In genomic region chr10:128945675-128946074, GRCm38 (mm10) we compare ENCODE assay signal across 8 mouse cellular contexts. TPM values are rescaled to one million over a fixed set of nuclear protein-coding genes. Genes with fewer than 3 reads are reported as not detected.
A peak's percentile ranks its signal among the peaks of the same experiment; 100 is the strongest.
DNase-seq lines count a peak whose midpoint lies in the region; ATAC-seq and TF ChIP-seq lines count a peak whose summit lies in the region.
"Had no signal": no experiment of that assay in that cellular context is flagged by ENCODE, and none has a peak within 500 bp of the region (broad histone marks: within the 10 kb centered on the region; RNA-seq: fewer than 3 reads in every experiment).

No protein-coding gene starts in this region.

- H3K4me3 ChIP-seq in midbrain, embryonic 14.5 days (replicated peaks; ENCODE audit: low read depth, low read length), result no peak overlapping the region
- no peak overlapping the region for H3K4me3 ChIP-seq in midbrain, embryonic 13.5 days (replicated peaks)
- no peak overlapping the region for H3K4me3 ChIP-seq in embryonic facial prominence, embryonic 15.5 days (replicated peaks)
- H3K4me3 ChIP-seq in liver, embryonic 14.5 days (ENCODE audit: insufficient read depth in 1 of 2, low read depth in 2 of 2, low read length in 2 of 2), result no peak overlapping the region
- H3K4me3 ChIP-seq: heart, embryonic 13.5 days had no signal

- no peaks in the 10 kb centered on the region for H3K4me1 ChIP-seq in midbrain, embryonic 14.5 days (ENCODE audit: control insufficient read depth, insufficient read depth, low read length)
- H3K4me1 ChIP-seq in midbrain, embryonic 13.5 days (replicated peaks), result no peaks in the 10 kb centered on the region
- no peaks in the 10 kb centered on the region for H3K4me1 ChIP-seq in embryonic facial prominence, embryonic 15.5 days
- H3K4me1 ChIP-seq in liver, embryonic 14.5 days (replicated peaks; ENCODE audit: control insufficient read depth in 2 of 2, insufficient read depth in 2 of 2, low read length in 1 of 2), result no peaks in the 10 kb centered on the region
- H3K4me1 ChIP-seq: heart, embryonic 13.5 days had no signal

- ATAC-seq in midbrain, embryonic 14.5 days (ENCODE audit: low FRiP score, low TSS enrichment), result no peak
- no peak for ATAC-seq in midbrain, embryonic 13.5 days
- peak; percentile 6; the same call in 1 of the 2 replicates for ATAC-seq in embryonic facial prominence, embryonic 15.5 days (ENCODE audit: insufficient number of reproducible peaks, low FRiP score, low TSS enrichment, low read depth)
- ATAC-seq in liver, embryonic 14.5 days (ENCODE audit: insufficient read depth), result no peak

- no peak for TF ChIP-seq EP300 in liver, embryonic 14.5 days (IDR thresholded peaks at IDR 0.05; ENCODE audit: low read depth)

- H3K27me3 ChIP-seq in midbrain, embryonic 14.5 days (ENCODE audit: control insufficient read depth, insufficient read depth, low read length), result no peaks in the 10 kb centered on the region
- H3K27me3 ChIP-seq in midbrain, embryonic 13.5 days, result no peaks in the 10 kb centered on the region
- no peaks in the 10 kb centered on the region for H3K27me3 ChIP-seq in embryonic facial prominence, embryonic 15.5 days
- no peaks in the 10 kb centered on the region; the same call in 1 of the 2 replicates for H3K27me3 ChIP-seq in liver, embryonic 14.5 days (ENCODE audit: control insufficient read depth, insufficient read depth, low read length)

- H3K9me3 ChIP-seq in midbrain, embryonic 14.5 days (ENCODE audit: control insufficient read depth, low read length), result no peaks in the 10 kb centered on the region
- H3K9me3 ChIP-seq in midbrain, embryonic 13.5 days, result no peaks in the 10 kb centered on the region
- no peaks in the 10 kb centered on the region for H3K9me3 ChIP-seq in embryonic facial prominence, embryonic 15.5 days (replicated peaks)
- no peaks in the 10 kb centered on the region for H3K9me3 ChIP-seq in liver, embryonic 14.5 days (ENCODE audit: control insufficient read depth, low read length)
- H3K9me3 ChIP-seq: heart, embryonic 13.5 days had no signal

- peak; percentile 74 for TF ChIP-seq CTCF in liver, embryonic 14.5 days (IDR thresholded peaks at IDR 0.05; ENCODE audit: low read depth)

- no peak overlapping the region for H3K9ac ChIP-seq in midbrain, embryonic 14.5 days (replicated peaks; ENCODE audit: low read length)
- no peak overlapping the region for H3K9ac ChIP-seq in midbrain, embryonic 13.5 days (replicated peaks)
- H3K9ac ChIP-seq in embryonic facial prominence, embryonic 15.5 days, result no peak overlapping the region
- H3K9ac ChIP-seq in liver, embryonic 14.5 days (replicated peaks), result no peak overlapping the region
- H3K9ac ChIP-seq: heart, embryonic 13.5 days had no signal

- peak; percentile 15 for DNase-seq in midbrain, embryonic 14.5 days
- DNase-seq in adrenal gland, adult 2 months, result peak; percentile 36
- no peak for DNase-seq in liver, embryonic 14.5 days (ENCODE audit: low read depth in 3 of 3, low spot score in 3 of 3)
- no peak for DNase-seq in urinary bladder, postnatal 36 days (ENCODE audit: low spot score in 2 of 2)
- no peak for DNase-seq in right cerebral cortex, postnatal 4 days

- WGBS in midbrain, embryonic 14.5 days, result 22% methylated on average over 3 of the region's 3 CpGs
- WGBS in midbrain, embryonic 13.5 days, result 15% methylated on average over 3 of the region's 3 CpGs
- 24% methylated on average over 3 of the region's 3 CpGs for WGBS in embryonic facial prominence, embryonic 15.5 days
- 18% methylated on average over 3 of the region's 3 CpGs for WGBS in liver, embryonic 14.5 days (ENCODE audit: insufficient replicate concordance)

- no peak overlapping the region for H3K27ac ChIP-seq in midbrain, embryonic 14.5 days (replicated peaks; ENCODE audit: low read depth, low read length)
- no peak overlapping the region for H3K27ac ChIP-seq in midbrain, embryonic 13.5 days
- no peak overlapping the region for H3K27ac ChIP-seq in embryonic facial prominence, embryonic 15.5 days (replicated peaks)
- no peak overlapping the region for H3K27ac ChIP-seq in liver, embryonic 14.5 days
- H3K27ac ChIP-seq: heart, embryonic 13.5 days had no signal

- H3K4me2 ChIP-seq in midbrain, embryonic 14.5 days (ENCODE audit: low read length), result no peak overlapping the region
- H3K4me2 ChIP-seq in midbrain, embryonic 13.5 days (replicated peaks), result no peak overlapping the region
- H3K4me2 ChIP-seq in embryonic facial prominence, embryonic 15.5 days (replicated peaks), result no peak overlapping the region
- H3K4me2 ChIP-seq in liver, embryonic 14.5 days (ENCODE audit: low read depth), result no peak overlapping the region
- H3K4me2 ChIP-seq: heart, embryonic 13.5 days had no signal

- H3K36me3 ChIP-seq in midbrain, embryonic 14.5 days (ENCODE audit: control insufficient read depth, insufficient read depth, low read length), result no peaks in the 10 kb centered on the region
- H3K36me3 ChIP-seq in midbrain, embryonic 13.5 days, result no peaks in the 10 kb centered on the region
- no peaks in the 10 kb centered on the region for H3K36me3 ChIP-seq in embryonic facial prominence, embryonic 15.5 days
- H3K36me3 ChIP-seq in liver, embryonic 14.5 days (replicated peaks; ENCODE audit: control insufficient read depth, insufficient read depth, low read depth), result no peaks in the 10 kb centered on the region
- H3K36me3 ChIP-seq: heart, embryonic 13.5 days had no signal

RNA-seq across cellular contexts. Expression of gene Itga7, which starts 12.1 kb away (rescaled TPM):
- 3.4 and 4.9 TPM in 2 replicates for polyA plus RNA-seq in midbrain, embryonic 14.5 days (2014; fragmentation: Nextera tagmentation; extraction: Ambion mirVana)
- polyA plus RNA-seq in midbrain, embryonic 13.5 days (2015; fragmentation: Nextera tagmentation; extraction: Ambion mirVana), result 1.7 and 2.5 TPM in 2 replicates
- 10 to 100 TPM in 1 of 2 experiments, 1 to 10 TPM in 1; 8.4 to 25.6 TPM for total RNA-seq in adrenal gland, adult 2 months (2021)
- 19.6 and 32.5 TPM in 2 replicates for polyA plus RNA-seq in adrenal gland, adult 2 months (2012; rRNA removed)
- polyA plus RNA-seq in embryonic facial prominence, embryonic 15.5 days (2015; fragmentation: Nextera tagmentation; extraction: Ambion mirVana), result 14.3 and 16.5 TPM in 2 replicates
- polyA plus RNA-seq in liver, embryonic 14.5 days (2012; rRNA removed), result 0.09 and 0.19 TPM in 2 replicates
- 0.04 and 0.15 TPM in 2 replicates for polyA plus RNA-seq in liver, embryonic 14.5 days (2014; fragmentation: Nextera tagmentation; extraction: Ambion mirVana)

RNA-seq across cellular contexts. Expression of gene Mettl7b, which starts 15.1 kb away (rescaled TPM):
- polyA plus RNA-seq in midbrain, embryonic 14.5 days (2014; fragmentation: Nextera tagmentation; extraction: Ambion mirVana), result not detected in 2 replicates
- not detected in 2 replicates for polyA plus RNA-seq in midbrain, embryonic 13.5 days (2015; fragmentation: Nextera tagmentation; extraction: Ambion mirVana)
- total RNA-seq in adrenal gland, adult 2 months (2021), result 1 to 10 TPM in 1 of 2 experiments, under 1 TPM in 1; 0.79 to 3.5 TPM
- polyA plus RNA-seq in adrenal gland, adult 2 months (2012; rRNA removed), result 0.52 and 0.97 TPM in 2 replicates
- polyA plus RNA-seq in embryonic facial prominence, embryonic 15.5 days (2015; fragmentation: Nextera tagmentation; extraction: Ambion mirVana), result 0.26 and 0.31 TPM in 2 replicates
- not detected in 2 replicates for polyA plus RNA-seq in liver, embryonic 14.5 days (2012; rRNA removed)
- polyA plus RNA-seq in liver, embryonic 14.5 days (2014; fragmentation: Nextera tagmentation; extraction: Ambion mirVana), result not detected in 2 replicates
- polyA plus RNA-seq: heart, embryonic 13.5 days had no signal

RNA-seq across cellular contexts. Expression of gene Bloc1s1, which starts 21.8 kb away (rescaled TPM):
- 249 and 282 TPM in 2 replicates for polyA plus RNA-seq in midbrain, embryonic 14.5 days (2014; fragmentation: Nextera tagmentation; extraction: Ambion mirVana)
- polyA plus RNA-seq in midbrain, embryonic 13.5 days (2015; fragmentation: Nextera tagmentation; extraction: Ambion mirVana), result 266 and 289 TPM in 2 replicates
- 100 to 1,000 TPM; 174 to 223 TPM for total RNA-seq in adrenal gland, adult 2 months (2021)
- 99.2 and 115 TPM in 2 replicates for polyA plus RNA-seq in adrenal gland, adult 2 months (2012; rRNA removed)
- 224 and 226 TPM in 2 replicates for polyA plus RNA-seq in embryonic facial prominence, embryonic 15.5 days (2015; fragmentation: Nextera tagmentation; extraction: Ambion mirVana)
- polyA plus RNA-seq in liver, embryonic 14.5 days (2012; rRNA removed), result 67.2 and 95.9 TPM in 2 replicates
- polyA plus RNA-seq in liver, embryonic 14.5 days (2014; fragmentation: Nextera tagmentation; extraction: Ambion mirVana), result 99.2 and 99.8 TPM in 2 replicates

RNA-seq across cellular contexts. Expression of gene Rdh5, which starts 23.0 kb away (rescaled TPM):
- polyA plus RNA-seq in midbrain, embryonic 14.5 days (2014; fragmentation: Nextera tagmentation; extraction: Ambion mirVana), result 11.6 and 15.2 TPM in 2 replicates
- 14.8 and 20.9 TPM in 2 replicates for polyA plus RNA-seq in midbrain, embryonic 13.5 days (2015; fragmentation: Nextera tagmentation; extraction: Ambion mirVana)
- 10 to 100 TPM; 11.2 to 15.9 TPM for total RNA-seq in adrenal gland, adult 2 months (2021)
- polyA plus RNA-seq in adrenal gland, adult 2 months (2012; rRNA removed), result 24.3 and 29.3 TPM in 2 replicates
- polyA plus RNA-seq in embryonic facial prominence, embryonic 15.5 days (2015; fragmentation: Nextera tagmentation; extraction: Ambion mirVana), result 19.6 and 21.3 TPM in 2 replicates
- polyA plus RNA-seq in liver, embryonic 14.5 days (2012; rRNA removed), result 12.1 and 12.3 TPM in 2 replicates
- polyA plus RNA-seq in liver, embryonic 14.5 days (2014; fragmentation: Nextera tagmentation; extraction: Ambion mirVana), result 13.6 and 15.8 TPM in 2 replicates

RNA-seq across cellular contexts. Expression of gene Olfr9, which starts 43.6 kb away (rescaled TPM):
- not detected in 2 replicates for polyA plus RNA-seq in midbrain, embryonic 14.5 days (2014; fragmentation: Nextera tagmentation; extraction: Ambion mirVana)
- not detected in 2 replicates for polyA plus RNA-seq in midbrain, embryonic 13.5 days (2015; fragmentation: Nextera tagmentation; extraction: Ambion mirVana)
- total RNA-seq in adrenal gland, adult 2 months (2021), result not detected
- not detected in 2 replicates for polyA plus RNA-seq in adrenal gland, adult 2 months (2012; rRNA removed)
- 0.05 TPM in 1 of 2 replicates, not detected in the other for polyA plus RNA-seq in embryonic facial prominence, embryonic 15.5 days (2015; fragmentation: Nextera tagmentation; extraction: Ambion mirVana)
- not detected in 2 replicates for polyA plus RNA-seq in liver, embryonic 14.5 days (2012; rRNA removed)
- polyA plus RNA-seq in liver, embryonic 14.5 days (2014; fragmentation: Nextera tagmentation; extraction: Ambion mirVana), result not detected in 2 replicates
- polyA plus RNA-seq: heart, embryonic 13.5 days had no signal

Comparison
In these comparisons a context has a peak if more than half of its experiments do, and no peak if none do; other contexts are left out.
1. DNase-seq: peak in midbrain, embryonic 14.5 days (single experiment) and adrenal gland, adult 2 months (single experiment); none in liver, embryonic 14.5 days (0 of 3), urinary bladder, postnatal 36 days (0 of 2) and right cerebral cortex, postnatal 4 days (single experiment).